Mouse (Mus musculus) hindbrain, embryonic 13.5 days (tissue): ENCODE measurements around the gene Klk1b1. TPM values are rescaled to one million over a fixed set of nuclear protein-coding genes. Genes with fewer than 3 reads are reported as not detected.

Source experiments
- ATAC-seq: fragments of 200-750 bp; cut with Nextera tagmentation; 2 replicates; pipeline ENCODE4 v1.8.0; 2017; ENCODE audit warnings: moderate TSS enrichment; ENCODE audit not compliant: low FRiP score
- H3K27ac ChIP-seq: fragments of 300-500 bp; sonication (generic); 2 replicates; pipeline ENCODE4 v1.5.1; 2015; ENCODE audit warnings: inconsistent platforms, mild to moderate bottlenecking, moderate library complexity
- H3K27me3 ChIP-seq: fragments of 300-500 bp; sonication (generic); 2 replicates; pipeline ENCODE4 v1.6.1; 2015; ENCODE audit warnings: mild to moderate bottlenecking, inconsistent platforms
- H3K36me3 ChIP-seq: fragments of 300-500 bp; sonication (generic); 2 replicates; pipeline ENCODE4 v1.6.1; 2015; ENCODE audit warnings: mild to moderate bottlenecking, inconsistent platforms
- H3K4me1 ChIP-seq: fragments of 300-500 bp; sonication (generic); replicated peaks from 2 replicates; pipeline ENCODE4 v1.6.1; 2015; ENCODE audit warnings: inconsistent platforms
- H3K4me2 ChIP-seq: fragments of 300-500 bp; sonication (generic); 2 replicates; pipeline ENCODE4 v1.6.1; 2015; ENCODE audit warnings: inconsistent platforms, mild to moderate bottlenecking, moderate library complexity
- H3K4me3 ChIP-seq: fragments of 300-500 bp; sonication (generic); 2 replicates; pipeline ENCODE4 v1.5.1; 2015; ENCODE audit warnings: mild to moderate bottlenecking, inconsistent platforms
- H3K9ac ChIP-seq: fragments of 300-500 bp; sonication (generic); 2 replicates; pipeline ENCODE4 v1.6.1; 2015; ENCODE audit warnings: mild to moderate bottlenecking, inconsistent platforms
- H3K9me3 ChIP-seq: fragments of 300-500 bp; sonication (generic); 2 replicates; pipeline ENCODE4 v1.6.1; 2016; ENCODE audit warnings: inconsistent platforms
- WGBS: fragments of 180-500 bp; shearing (Covaris S2); methylation state at CpG from one replicate; pipeline ENCODE4 v1.1.7; 2015; 5-methylcytosine and 5-hydroxymethylcytosine counted together
- polyA plus RNA-seq: library from polyadenylated mRNA; unstranded; fragments of >200 nt; fragmentation: Nextera tagmentation; extraction: Ambion mirVana; gene quantifications from 2 replicates; pipeline ENCODE4 v1.2.1, GENCODE M21; 2015

The Klk1b1 gene
- not detected in 2 replicates for polyA plus RNA-seq

DNA sequence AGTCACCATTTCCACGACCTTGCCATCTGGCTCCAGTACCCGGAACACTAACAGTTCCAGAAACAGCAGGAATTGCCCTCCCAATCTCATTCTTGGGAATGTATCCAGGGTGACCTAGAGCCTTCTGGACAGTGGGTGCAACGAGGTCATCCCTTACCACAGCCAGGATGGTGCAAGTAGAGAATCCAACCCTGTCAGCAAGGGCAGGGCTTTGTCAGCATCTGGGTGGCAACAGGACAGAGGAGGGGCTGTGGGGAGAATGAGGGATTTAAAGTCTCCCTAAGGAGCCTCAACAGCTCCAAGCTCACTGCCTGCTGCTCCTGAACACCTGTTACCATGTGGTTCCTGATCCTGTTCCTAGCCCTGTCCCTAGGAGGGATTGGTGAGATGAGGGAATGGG is at the start of gene Klk1b1:
Gene Klk1b1, plus strand, starts transcription at position 301 of the 400 bp plus-strand sequence.
- Histone ChIP-seq H3K4me3 (no peak within 1 kb of the TSS), H3K27me3 (no peaks in the 10 kb centered on the region), H3K9me3 (no peaks in the 10 kb centered on the region), H3K9ac (no peak within 1 kb of the TSS), H3K36me3 (no peaks in the 10 kb centered on the region), H3K27ac (no peak within 1 kb of the TSS), H3K4me1 (no peaks in the 10 kb centered on the region), H3K4me2 (no peak within 1 kb of the TSS)
- WGBS = 65% methylated on average over 3 of the region's 3 CpGs
- no peak for ATAC-seq

GRCm38 (mm10) chr7:43918426-43918825 is 48.1 kb upstream of the Klk1b1 start:
- no peaks in the 10 kb centered on the region for H3K9me3 ChIP-seq
- ATAC-seq = no peak
- H3K4me1 ChIP-seq = no peaks in the 10 kb centered on the region
- H3K27me3 ChIP-seq = 0 out of 2 replicates have a peak, but pooled peaks cover 3% of the 10 kb centered on the region
- H3K4me2 ChIP-seq = no peak overlapping the region
- no peaks in the 10 kb centered on the region for H3K36me3 ChIP-seq
- no peak overlapping the region for H3K9ac ChIP-seq
- H3K27ac ChIP-seq = no peak overlapping the region
- WGBS = 91% methylated on average over 13 of the region's 13 CpGs
- H3K4me3 ChIP-seq = no peak overlapping the region

- WGBS = 74% methylated on average over 8 of the region's 8 CpGs
- no peaks in the 10 kb centered on the region for H3K4me1 ChIP-seq
- no peak for ATAC-seq
- no peaks in the 10 kb centered on the region for H3K36me3 ChIP-seq
- no peak overlapping the region for H3K4me3 ChIP-seq
- no peak overlapping the region for H3K9ac ChIP-seq
- H3K4me2 ChIP-seq = no peak overlapping the region
- no peaks in the 10 kb centered on the region for H3K9me3 ChIP-seq
- no peak overlapping the region for H3K27ac ChIP-seq
- H3K27me3 ChIP-seq = 0 out of 2 replicates have a peak, but pooled peaks cover 3% of the 10 kb centered on the region
Measured at GRCm38 (mm10) chr7:43918871-43919270, 47.7 kb upstream of the Klk1b1 start.

DNA sequence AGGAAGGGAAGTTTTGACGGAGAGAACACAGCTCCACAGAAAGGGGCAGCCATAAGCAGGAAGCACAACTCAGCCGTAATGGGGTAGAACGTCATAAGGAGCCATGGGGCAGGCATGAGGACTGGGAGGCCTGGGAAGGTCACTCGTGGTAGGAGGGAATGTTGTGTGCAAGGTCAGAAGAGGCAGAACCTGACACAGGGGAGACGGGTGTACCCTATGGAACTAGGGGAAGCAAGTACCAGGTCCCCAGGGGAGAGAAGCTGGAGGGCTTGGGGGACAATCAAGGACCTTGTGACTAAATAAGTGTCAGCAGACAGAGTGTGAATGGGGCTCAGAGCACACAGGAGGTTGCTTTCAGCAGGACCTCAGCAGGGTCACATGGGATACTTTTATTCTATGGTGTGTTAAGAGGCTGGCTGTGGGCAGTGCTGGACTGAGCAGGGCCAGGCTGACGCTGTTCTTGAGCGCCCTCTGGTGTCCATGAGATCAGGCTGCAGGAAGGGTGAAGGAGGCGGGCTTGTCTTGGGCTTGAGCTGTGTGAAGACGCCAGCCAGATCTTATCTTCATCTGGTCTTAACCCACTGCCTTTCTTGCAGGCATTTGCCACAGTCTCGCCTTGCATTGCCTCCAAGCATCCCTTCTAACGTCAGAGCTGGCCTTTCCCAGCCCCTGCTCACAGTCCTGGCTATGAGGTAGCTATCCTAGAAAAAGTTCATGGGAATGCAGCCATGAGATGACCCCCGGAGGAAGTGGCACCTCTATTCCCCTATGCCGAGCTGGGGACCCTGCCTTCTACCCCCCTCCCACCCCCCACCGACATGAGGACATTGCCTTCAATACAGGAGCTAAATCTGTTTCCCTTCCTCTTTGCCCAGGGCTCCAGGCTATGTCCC is 46.7 kb upstream of the Klk1b1 start:
- Histone ChIP-seq H3K36me3 (no peaks in the 10 kb centered on the region), H3K9ac (no peak overlapping the region), H3K27me3 (0 out of 2 replicates have a peak, but pooled peaks cover 3% of the 10 kb centered on the region), H3K4me2 (no peak overlapping the region), H3K27ac (no peak overlapping the region), H3K4me3 (no peak overlapping the region), H3K9me3 (no peaks in the 10 kb centered on the region), H3K4me1 (no peaks in the 10 kb centered on the region)
- 37% methylated on average over 14 of the region's 14 CpGs for WGBS
- peak; percentile 92 for ATAC-seq

GRCm38 (mm10) chr7:43920582-43920981 is 46.0 kb upstream of the Klk1b1 start:
- H3K4me1 ChIP-seq = no peaks in the 10 kb centered on the region
- WGBS = 97% methylated on average over 3 of the region's 3 CpGs
- H3K27ac ChIP-seq = no peak overlapping the region
- 0 out of 2 replicates have a peak, but pooled peaks cover 3% of the 10 kb centered on the region for H3K27me3 ChIP-seq
- H3K9me3 ChIP-seq = no peaks in the 10 kb centered on the region
- H3K36me3 ChIP-seq = no peaks in the 10 kb centered on the region
- no peak for ATAC-seq
- no peak overlapping the region for H3K9ac ChIP-seq
- no peak overlapping the region for H3K4me3 ChIP-seq
- no peak overlapping the region for H3K4me2 ChIP-seq

- WGBS = 81% methylated on average over 6 of the region's 6 CpGs
Measured at GRCm38 (mm10) chr7:43921087-43921486, 45.5 kb upstream of the Klk1b1 start.

DNA sequence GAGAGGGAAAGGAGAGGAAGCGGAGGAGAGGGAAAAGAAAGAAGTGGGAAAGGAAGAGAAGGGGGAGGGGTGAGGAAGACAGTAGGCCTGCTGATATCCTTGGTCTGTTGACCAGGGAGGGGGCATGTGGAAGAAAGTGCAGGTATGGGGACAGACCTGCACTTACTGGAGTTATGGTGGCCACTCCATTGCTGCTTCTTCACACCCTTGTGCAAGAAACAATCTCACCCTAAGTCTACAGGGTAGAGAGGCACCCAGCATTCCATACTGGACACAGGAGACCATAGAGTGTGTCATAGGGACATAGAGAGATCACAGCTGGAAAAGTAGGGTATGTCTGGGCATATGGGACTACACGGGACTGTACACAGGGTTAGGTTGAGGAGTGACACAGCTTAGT is 44.6 kb upstream of the Klk1b1 start:
- Histone ChIP-seq H3K4me2 (no peak overlapping the region), H3K4me1 (no peaks in the 10 kb centered on the region), H3K36me3 (no peaks in the 10 kb centered on the region), H3K9ac (no peak overlapping the region), H3K4me3 (no peak overlapping the region), H3K27me3 (0 out of 2 replicates have a peak, but pooled peaks cover 3% of the 10 kb centered on the region), H3K27ac (no peak overlapping the region), H3K9me3 (no peaks in the 10 kb centered on the region)
- 92% methylated on average over 2 of the region's 2 CpGs for WGBS
- no peak for ATAC-seq

More at GRCm38 (mm10) chr7:43921087-43921486, 45.5 kb upstream of the Klk1b1 start:
- Histone ChIP-seq H3K4me2 (no peak overlapping the region), H3K27ac (no peak overlapping the region), H3K4me3 (no peak overlapping the region), H3K36me3 (no peaks in the 10 kb centered on the region), H3K4me1 (no peaks in the 10 kb centered on the region), H3K27me3 (0 out of 2 replicates have a peak, but pooled peaks cover 3% of the 10 kb centered on the region), H3K9me3 (no peaks in the 10 kb centered on the region), H3K9ac (no peak overlapping the region)
- ATAC-seq = no peak

GRCm38 (mm10) chr7:43925985-43926384 is 40.6 kb upstream of the Klk1b1 start:
- 65% methylated on average over 5 of the region's 5 CpGs for WGBS
- no peaks in the 10 kb centered on the region for H3K36me3 ChIP-seq

GRCm38 (mm10) chr7:43928521-43928920 is 38.0 kb upstream of the Klk1b1 start:
- Histone ChIP-seq H3K4me2 (no peak overlapping the region), H3K9ac (no peak overlapping the region), H3K36me3 (no peaks in the 10 kb centered on the region), H3K4me3 (no peak overlapping the region), H3K27me3 (no peaks in the 10 kb centered on the region), H3K27ac (no peak overlapping the region), H3K9me3 (no peaks in the 10 kb centered on the region), H3K4me1 (no peaks in the 10 kb centered on the region)
- 43% methylated on average over 4 of the region's 4 CpGs for WGBS
- no peak for ATAC-seq

More at GRCm38 (mm10) chr7:43925985-43926384, 40.6 kb upstream of the Klk1b1 start:
- ATAC-seq = no peak
- Histone ChIP-seq H3K27ac (no peak overlapping the region), H3K4me1 (no peaks in the 10 kb centered on the region), H3K27me3 (0 out of 2 replicates have a peak, but pooled peaks cover 3% of the 10 kb centered on the region), H3K9me3 (no peaks in the 10 kb centered on the region), H3K4me3 (no peak overlapping the region), H3K9ac (no peak overlapping the region), H3K4me2 (no peak overlapping the region)

GRCm38 (mm10) chr7:43932337-43932736 is 34.2 kb upstream of the Klk1b1 start:
- no peak for ATAC-seq
- no peak overlapping the region for H3K4me3 ChIP-seq
- 67% methylated on average over 4 of the region's 4 CpGs for WGBS

GRCm38 (mm10) chr7:43933440-43933839 is 33.1 kb upstream of the Klk1b1 start, which contains the start of gene Klk15:
TSS of gene Klk15 (plus strand) at chr7:43933740.
- no peak within 1 kb of the TSS for H3K27ac ChIP-seq
- ATAC-seq = no peak
- H3K4me3 ChIP-seq = no peak within 1 kb of the TSS
- no peaks in the 10 kb centered on the region for H3K4me1 ChIP-seq
- H3K27me3 ChIP-seq = no peaks in the 10 kb centered on the region
- WGBS = 94% methylated on average over 3 of the region's 3 CpGs
- H3K4me2 ChIP-seq = no peak within 1 kb of the TSS
- no peaks in the 10 kb centered on the region for H3K9me3 ChIP-seq
- H3K36me3 ChIP-seq = no peaks in the 10 kb centered on the region
- H3K9ac ChIP-seq = no peak within 1 kb of the TSS

More at GRCm38 (mm10) chr7:43932337-43932736, 34.2 kb upstream of the Klk1b1 start:
- Histone ChIP-seq H3K36me3 (no peaks in the 10 kb centered on the region), H3K9me3 (no peaks in the 10 kb centered on the region), H3K4me1 (no peaks in the 10 kb centered on the region), H3K9ac (no peak overlapping the region), H3K27ac (no peak overlapping the region), H3K27me3 (no peaks in the 10 kb centered on the region), H3K4me2 (no peak overlapping the region)

DNA sequence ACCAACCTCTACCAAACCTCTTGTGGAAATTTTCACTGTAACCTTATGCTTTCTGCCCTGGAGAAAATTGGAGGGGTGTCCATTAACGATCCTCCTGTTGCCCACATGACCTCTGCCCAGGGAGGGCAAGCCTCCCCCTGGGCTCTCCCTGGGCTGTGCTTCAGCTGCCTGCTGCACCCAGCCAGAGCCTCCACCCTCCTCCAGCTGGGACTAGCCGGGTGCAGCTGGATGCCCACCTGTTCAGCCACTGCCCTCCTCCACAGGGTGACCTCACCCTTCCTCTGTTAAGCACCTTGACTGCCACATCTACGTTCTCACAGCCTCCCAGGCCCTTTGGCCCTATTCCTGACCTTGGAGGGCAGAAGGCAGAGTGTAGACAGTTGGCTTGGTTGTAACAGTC is 31.8 kb upstream of the Klk1b1 start:
- H3K27me3 ChIP-seq = no peaks in the 10 kb centered on the region
- H3K4me3 ChIP-seq = no peak overlapping the region
- no peak for ATAC-seq
- H3K9ac ChIP-seq = no peak overlapping the region
- H3K9me3 ChIP-seq = no peaks in the 10 kb centered on the region
- WGBS = 70% methylated on average over 3 of the region's 3 CpGs
- no peak overlapping the region for H3K27ac ChIP-seq
- H3K36me3 ChIP-seq = no peaks in the 10 kb centered on the region
- no peaks in the 10 kb centered on the region for H3K4me1 ChIP-seq
- H3K4me2 ChIP-seq = no peak overlapping the region
